Mouse (Mus musculus) megakaryocyte-erythroid progenitor cell, adult 5-6 weeks (primary cell): Measurements from ENCODE around the gene Cryba1. TPM values are rescaled to one million over a fixed set of nuclear protein-coding genes. Genes with fewer than 3 reads are reported as not detected.
"Not testable (repeated sequence)": the region's sequence is repeated elsewhere in the genome, so short reads cannot be mapped to it uniquely, and the experiment has no call there.

Experiments
- ATAC-seq: replicated peaks from 2 replicates; pipeline ENCODE4 v1.8.0; 2016; ENCODE audit warnings: mild to moderate bottlenecking, inconsistent platforms; ENCODE audit not compliant: severe bottlenecking, poor library complexity, low FRiP score, low TSS enrichment
- total RNA-seq, 2 experiments: library from RNA; stranded (forward) in 1 of 2; stranded (reverse) in 1 of 2; fragments of 200-1000, 215-1000 nt in 1 of 2; fragments of >200 nt in 1 of 2; fragmentation: Nextera tagmentation in 1 of 2; gene quantifications; 2 replicates each; pipeline ENCODE4 v1.2.3; 2014 to 2017

Cryba1 gene
- total RNA-seq (2014; fragmentation: Nextera tagmentation) (not detected in 2 replicates), total RNA-seq (2017) (not detected in 2 replicates)

DNA sequence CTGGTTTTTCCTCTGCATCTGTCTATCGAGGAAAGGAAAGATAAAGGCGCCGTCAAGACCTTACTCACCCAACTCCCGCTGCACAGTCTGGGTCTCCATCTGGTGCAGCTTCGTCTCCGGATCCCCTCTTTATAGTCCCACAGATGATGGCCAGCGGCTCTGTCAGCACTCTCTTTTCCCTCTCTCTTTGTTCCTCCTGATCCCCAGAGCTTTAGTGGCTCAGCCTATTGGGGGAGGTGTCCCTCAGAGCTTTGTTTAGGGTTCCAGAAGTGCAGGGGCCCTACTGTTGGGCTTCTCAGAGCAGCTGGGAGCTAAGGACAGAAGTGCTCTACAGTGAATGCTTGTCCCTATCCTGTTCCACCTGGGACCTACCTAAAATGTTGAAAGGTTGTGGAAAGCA, at the start of gene Cryba1:
Gene Cryba1, minus strand, starts transcription at position 101 of the 400 bp plus-strand sequence.
- ATAC-seq = no peak

DNA sequence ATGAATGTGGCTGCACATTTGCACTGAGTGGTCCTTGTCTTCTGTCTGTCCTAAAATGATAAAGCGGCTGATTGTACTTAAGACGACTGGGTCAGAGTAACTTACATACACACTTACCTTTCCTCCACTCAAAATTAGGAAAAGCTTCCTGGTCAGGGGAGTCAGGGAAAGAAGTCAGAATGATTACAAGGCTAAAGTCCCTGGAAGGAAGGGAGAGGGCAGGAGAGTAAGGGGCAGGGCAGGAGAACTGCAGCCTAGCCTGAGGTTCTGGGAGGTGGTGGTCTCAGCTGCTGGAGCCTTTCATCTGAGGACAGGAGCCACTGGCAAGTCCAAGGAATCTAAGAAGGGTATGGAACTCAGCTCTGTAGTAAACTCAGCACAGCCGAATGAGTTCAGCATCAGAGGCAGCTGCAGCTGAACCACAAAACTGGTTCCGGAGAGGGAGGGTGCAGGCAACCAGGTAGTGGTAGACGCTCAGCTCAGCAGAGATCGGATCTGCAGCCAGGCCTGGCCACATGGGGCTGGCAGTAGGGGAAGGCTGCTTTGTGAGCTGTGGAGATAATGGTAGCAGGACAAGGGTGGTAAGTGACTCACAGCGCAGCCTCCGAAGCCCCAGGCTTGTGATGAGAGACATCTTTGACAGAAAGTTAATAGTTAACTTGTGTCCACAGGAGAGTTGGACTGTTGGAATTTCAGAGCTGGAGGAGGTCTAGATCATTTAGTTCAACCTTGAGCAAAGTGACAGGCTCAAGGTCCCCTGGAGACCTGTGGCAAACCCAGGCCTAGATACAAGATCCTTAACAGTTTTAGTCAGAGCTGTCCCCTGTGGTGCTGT, 47.0 kb upstream of the Cryba1 start:
- ATAC-seq = peak; percentile 94

DNA sequence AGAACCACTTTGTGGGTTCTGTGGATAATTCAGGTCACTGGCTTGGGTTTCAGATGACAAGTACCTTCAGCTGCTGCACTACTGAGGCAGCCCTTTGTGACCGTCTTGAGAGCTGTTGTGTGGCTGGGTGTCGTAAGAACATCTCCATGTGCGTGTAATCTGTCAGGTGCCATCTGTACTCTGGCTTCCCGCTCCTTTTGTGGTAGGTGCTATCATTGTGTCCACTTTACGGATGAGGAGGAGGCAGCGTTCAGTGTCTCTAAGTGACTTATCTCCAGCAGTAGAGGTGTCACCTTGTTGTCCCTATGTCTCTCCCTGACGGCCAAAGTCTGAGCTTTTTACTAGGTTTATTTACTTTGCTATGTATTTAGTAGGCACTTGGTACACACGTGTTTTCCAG, 45.3 kb upstream of the Cryba1 start:
- peak; percentile 67 for ATAC-seq

DNA sequence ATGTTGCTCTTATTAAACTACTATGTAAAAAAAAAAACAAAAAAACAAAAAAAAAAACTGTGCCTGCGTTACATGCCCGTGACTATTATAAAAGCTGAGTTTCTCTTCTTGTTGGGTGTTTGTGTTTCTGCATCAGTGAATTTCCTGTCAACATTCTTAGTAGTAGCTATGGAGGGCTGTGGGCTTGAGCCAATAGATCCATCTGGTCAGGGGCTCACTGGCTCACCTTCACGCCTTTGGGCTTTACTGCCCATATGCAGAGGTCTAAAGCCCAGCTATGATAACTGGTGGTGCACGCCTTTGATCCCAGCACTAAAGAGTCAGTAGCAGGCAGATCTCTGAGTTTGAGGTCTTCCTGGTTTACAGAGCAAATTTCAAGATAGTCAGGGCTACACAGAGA, 44.4 kb upstream of the Cryba1 start:
- ATAC-seq = no peak

DNA sequence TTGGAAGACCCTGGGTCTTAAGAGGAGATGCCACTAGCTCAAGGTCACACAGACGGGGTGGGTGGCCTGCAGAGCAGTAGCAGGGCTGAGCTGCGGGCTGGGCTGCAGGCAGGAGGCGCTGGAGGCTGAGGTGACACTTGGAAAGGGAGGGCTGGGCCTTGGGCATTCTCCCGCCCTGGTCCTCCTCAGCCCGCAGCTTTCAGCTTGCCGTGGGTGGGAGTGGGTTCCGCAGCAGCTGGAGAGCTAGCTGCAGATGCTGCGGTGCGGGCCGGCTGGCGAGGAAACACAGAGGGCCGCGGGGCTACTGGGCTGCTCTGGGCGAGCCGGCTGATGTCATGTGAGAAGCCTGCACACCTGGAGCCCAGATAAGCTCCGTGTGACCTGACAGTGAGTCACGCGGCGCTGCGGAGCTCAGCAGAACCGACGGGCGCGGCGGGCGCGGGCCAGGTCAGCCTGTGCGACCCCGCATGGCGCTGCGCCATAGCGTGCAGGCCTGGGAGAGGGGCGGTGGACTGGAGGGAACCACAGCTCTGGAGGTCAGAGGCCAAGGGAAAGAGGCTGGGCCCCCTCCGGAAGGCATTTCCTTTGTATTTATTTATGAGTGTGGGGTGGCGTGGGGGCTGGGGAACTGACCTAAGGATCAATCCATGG, 41.4 kb upstream of the Cryba1 start:
- peak; percentile 29 for ATAC-seq

DNA sequence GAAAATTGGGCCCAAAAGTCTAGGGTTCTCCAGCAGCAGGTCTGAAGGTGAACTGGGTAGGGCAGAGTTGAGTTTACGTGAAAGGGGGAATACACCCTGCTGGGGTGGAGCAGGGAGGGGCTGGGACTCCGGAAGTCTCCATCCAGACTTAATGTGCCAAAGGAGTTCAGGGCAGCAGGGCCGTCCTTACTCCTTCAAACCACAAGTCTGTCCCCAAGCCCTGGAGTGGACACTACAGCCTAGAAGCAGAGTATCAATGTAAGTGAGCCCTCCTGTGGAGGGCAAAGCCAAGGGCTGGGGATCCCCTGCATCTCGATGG, 40.3 kb upstream of the Cryba1 start:
- no peak for ATAC-seq

DNA sequence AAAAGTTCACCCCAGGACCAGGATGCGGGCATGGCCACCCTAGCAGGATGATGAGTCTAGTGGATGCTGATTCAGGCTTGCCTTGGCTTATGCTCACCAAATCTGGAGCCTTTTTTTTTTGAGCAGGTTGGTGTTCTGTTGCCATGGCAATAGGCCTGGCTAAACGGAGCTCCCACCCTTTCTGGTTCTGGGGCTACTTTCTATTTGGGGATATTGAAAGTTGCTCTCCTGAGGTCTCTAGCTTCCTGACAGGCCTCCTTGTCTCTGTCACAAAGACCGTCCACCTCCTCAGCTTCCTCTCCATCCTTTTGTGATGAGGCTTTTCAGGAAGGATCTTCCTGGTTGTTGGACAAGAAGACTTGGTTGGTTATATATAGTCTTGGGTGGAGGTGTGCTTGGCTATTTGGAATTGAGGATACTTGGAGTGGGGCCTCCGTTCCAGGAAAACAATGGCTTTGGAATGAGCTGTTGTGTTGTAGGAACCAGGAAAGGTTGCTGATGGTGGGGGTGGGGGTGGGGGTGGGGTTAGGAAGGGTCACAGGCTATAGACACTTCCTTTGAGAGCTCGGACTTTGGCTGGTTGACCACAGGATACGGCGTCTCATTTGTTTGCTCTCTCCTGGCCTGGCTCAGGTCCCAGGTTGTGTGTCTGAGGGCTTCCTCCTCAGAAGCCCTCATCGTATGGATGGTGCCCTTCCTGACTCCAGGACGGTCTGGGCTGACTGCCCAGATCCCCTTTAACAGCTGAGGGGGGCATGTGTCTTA, 39.8 kb upstream of the Cryba1 start:
- no peak for ATAC-seq

DNA sequence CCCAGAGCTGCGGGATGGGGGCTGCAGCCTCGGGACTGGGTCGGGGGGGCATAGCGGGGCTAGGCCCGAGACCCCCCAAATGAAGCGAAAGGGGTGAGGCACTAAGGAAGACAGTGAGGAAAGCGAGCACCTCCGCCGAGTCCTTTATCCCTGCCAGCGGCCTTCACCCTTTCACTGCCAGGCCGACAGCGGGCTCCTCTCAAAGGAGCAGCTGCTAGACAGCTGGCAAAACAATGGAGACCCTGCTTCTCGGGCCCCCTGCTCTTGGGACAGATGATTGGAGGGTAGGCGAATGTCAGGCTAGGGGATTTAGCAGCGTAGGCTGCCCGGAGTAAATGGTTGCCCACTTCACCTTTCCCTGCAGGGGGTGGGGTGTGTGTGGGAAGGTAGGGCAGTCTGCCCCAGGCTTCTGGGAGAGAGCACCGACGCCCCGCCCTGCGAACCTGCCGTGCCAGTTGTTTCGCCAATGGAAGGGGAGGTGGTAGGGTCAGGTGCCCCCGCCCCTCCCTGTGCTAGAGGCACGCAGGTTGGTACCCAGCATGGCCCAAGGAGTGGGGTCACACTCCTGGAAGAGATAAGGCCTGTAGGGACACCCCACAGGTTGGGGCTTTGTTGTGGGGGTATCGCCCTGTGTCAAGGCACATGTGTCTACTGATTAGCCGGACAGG, 38.7 kb upstream of the Cryba1 start:
- peak; percentile 75 for ATAC-seq

DNA sequence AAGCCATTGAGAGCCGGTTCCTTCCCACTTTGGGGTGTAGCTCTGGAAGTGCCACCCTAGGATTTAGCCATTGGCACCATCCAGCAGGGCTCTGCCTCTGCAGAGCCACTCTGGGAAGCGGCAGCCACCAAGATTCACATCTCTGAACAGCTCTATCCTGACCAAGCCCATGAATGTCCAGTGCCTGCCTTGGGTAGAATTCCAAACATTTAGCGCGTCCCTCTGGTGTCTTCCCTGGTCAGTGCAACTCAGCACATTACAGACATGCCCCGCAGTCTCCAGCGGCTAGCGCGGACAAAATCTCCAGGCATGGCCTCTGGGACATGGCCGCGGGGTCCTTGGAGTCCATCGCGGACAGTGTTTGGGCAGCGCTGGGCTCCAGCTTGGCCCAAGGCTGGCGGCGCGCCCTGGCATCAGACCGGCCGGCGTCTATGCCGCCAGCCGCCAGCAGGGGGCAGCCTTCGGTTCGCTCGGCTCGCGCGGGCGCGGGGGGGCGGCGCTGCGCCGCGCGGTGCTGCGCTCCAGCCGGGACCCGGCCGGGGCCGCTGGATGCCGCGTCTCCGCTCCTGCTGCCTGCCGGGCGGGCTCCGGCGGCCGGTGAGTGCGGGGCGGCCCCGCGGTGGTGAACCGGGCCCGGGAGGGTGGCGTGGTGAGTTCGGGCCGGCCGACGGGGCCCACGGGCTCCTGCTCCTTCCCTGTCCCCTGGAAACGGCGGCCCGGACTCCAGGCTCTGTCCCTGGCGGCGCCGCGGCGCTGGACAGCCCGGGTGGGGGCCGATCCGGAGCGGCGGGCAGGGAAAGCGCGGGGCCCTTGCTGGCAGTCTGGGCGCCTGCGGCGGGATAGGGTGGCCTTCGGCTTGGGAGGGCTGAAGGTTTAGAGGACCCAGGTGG, 37.9 kb upstream of the Cryba1 start, which contains the start of gene Myo18a:
Gene Myo18a, plus strand, starts transcription at position 464 of the 890 bp plus-strand sequence.
- peak; percentile 46 for ATAC-seq

DNA sequence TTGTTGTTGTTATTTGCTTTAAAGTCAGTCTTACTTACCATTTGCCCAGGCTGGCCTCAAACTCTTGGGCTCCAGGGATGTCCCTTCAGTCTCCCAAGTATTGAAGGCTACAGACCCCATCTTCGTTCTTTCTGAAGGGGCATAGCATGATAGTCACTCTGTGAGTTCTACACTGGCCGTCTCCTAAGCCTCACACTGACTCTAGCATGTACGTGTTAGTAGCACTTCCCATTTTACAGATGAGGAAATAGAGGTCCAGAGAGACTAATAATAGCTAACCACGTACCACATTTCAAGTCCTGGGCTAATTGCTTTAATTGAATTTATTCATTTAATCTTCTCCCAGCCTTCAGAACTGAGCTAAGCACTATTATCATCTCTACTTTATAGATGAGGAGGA, 34.9 kb upstream of the Cryba1 start:
- no peak for ATAC-seq

DNA sequence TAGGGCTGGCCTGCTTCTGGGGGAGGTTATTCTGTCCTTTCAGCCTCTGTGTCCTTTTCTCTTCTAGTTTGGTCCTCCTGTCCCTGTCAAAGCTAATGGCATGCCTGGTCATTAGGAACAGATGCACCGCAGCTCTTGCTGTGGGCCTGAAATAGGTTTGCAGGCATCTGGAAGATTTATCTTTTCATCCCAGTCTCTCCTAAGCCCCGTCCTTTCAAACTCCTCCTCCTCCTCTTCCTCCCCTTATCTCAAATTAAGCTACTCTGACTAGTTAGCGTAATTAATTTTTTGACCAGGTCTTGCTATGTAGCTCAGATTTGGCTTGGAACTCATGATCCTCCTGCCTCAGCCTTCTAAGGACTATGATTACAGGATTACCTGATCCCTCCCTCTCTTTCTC, 28.4 kb upstream of the Cryba1 start:
- 0 out of 2 replicates have a peak, but pooled peaks have one; percentile 47 for ATAC-seq

DNA sequence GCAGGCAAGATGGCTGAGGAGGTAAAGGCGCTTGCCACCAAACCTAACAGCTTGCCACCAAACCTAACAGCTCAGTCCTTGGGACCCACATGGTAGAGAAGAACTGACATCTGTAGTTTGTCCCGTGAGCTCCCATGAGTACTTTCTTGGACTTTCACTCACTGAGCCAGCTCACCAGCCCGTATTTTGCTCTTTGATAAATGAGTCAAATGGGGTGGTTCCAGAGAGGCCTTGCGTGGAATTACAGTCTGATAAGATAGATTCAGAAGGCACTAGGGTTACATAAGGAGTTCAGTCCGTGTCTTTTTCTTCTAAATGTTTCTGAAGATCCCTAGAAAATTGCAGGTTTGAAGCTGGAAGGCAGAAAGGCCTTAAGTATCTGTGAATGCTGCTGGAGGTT, 27.4 kb upstream of the Cryba1 start:
- peak; percentile 41; the same call in 1 of the 2 replicates for ATAC-seq

DNA sequence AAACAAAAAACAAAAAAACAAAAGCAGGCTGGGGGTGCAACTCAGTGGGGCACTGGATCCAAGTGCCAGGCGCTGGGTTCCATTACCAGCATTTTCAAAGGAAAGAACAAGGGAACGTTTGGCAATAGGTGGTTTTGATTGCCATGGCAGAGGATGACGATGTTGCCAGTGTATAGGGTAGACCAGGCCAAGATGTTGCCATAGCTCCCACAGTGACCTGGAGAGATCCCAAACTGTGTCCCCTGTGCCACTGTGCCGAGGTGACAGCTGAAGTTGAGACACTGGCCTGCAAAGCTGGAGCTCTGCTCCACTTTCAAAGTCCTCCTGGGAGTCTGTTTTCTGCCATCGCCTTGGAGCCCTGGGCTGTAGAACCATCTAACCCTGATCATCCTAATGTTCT, 23.9 kb upstream of the Cryba1 start:
- ATAC-seq = no peak

DNA sequence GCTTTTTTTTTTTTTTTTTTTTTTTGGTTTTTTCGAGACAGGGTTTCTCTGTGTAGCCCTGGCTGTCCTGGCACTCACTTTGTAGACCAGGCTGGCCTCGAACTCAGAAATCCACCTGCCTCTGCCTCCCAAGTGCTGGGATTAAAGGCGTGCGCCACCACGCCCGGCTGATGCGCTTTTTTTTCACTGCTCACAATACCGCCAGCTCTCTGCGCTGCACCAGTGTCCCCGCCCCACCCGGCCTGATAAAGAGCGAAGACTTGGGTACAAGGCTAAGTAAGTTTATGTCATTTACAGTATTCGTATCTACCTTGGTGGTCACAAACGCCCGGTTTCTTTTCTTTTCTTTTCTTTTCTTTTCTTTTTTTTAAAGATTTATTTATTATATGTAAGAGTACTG, 22.0 kb upstream of the Cryba1 start:
- not testable (repeated sequence) for ATAC-seq

DNA sequence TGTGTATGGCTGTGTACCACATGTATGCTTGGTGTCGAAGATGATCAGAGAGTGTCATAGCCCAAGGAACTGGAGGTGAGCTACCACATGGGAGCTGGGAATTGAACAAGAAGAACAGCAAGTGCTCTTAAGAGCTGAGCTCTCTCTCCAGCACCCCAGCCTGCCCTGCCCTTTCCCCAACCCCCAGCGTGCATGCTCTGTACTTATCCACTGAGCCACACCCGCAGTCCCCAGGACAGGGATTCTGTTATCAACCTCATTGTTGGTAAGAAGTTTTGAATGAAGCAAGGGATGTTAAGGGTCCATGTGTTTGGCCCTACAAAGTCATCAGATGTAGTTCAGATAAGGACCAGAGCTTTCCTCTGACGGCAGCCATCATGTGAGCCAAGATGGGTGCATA, 21.6 kb upstream of the Cryba1 start:
- 0 out of 2 replicates have a peak, but pooled peaks have one; percentile 67 for ATAC-seq

DNA sequence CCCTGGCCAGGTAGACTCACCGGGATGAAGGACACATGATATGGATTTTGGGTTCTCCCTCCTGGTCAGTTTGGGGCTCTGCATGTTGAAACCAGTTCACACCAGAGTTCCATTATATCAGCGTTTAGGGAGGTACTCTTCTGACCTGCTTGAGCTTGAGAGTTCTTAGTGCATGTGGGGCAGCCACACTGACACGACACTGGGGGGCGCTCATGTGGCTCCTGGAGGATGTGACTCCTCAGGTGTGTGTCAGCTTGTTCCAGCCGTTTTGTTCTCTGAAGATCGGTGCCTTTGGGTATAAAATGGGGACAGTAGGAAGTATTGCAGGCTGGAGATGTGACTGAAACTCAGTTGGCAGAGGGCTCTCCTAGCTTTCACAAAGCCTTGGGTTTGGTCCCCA, 18.9 kb upstream of the Cryba1 start:
- ATAC-seq = no peak

DNA sequence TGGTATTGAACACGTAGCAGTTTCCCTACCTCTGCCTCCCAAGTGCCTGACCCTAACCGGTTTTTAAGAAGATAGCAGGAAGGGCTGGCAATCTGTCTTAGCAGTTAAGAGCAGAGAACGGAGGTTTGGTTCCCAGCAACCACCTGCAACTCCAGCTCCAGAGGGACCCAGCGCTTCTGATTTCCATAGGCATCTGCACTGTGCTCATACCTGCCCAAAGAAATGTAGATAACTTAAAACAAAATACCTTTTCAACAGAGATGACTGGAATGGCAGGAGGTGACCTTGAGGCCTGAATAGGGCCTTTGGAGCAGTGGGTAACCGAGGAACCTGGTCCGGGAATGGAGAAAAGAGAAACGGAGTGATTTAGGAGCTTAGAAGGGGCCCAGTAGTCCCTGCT, 13.5 kb upstream of the Cryba1 start:
- ATAC-seq = no peak

DNA sequence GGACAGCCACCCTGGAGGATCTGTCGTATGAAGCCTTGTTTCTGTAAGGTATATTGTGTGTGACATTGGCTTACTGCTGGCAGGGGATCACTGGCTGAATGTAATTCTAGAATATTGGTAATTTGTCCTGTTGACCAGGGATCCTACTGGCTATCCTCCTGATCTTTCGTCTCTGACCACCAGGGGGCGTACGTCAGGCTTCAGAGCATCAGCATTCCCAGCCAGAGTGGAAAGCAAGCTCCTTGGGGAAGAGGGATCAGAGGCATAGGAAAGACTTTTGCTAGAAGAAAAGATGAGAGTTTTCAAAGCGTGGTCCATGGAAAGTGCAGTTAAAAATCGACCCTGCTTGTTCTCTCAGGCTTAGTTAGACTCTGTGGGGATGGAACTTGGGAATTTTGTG, 12.2 kb upstream of the Cryba1 start:
- peak; percentile 44; the same call in 1 of the 2 replicates for ATAC-seq

DNA sequence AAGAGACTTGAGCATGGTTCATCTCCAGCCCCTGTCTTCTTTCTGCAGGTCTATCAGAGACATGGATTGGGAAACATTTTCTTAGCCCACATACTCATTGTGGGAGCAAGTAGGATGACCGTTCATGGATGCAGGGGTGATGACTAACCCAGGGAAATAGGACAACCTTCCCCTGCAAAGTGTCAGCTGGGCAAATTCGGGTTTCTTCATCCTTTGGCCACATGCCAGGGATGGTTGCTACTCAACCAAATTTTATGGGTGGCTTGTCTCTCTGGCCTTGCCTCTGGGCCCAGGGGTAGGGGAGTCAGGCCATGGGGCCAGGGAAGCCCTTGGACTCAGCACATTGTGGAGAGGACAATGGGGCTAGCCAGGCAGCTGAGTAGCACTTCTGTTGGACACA, 3.5 kb upstream of the Cryba1 start:
- no peak for ATAC-seq
